Mouse (Mus musculus) megakaryocyte, embryonic 14.5 days (primary cell): ENCODE measurements around the gene Lancl1. TPM values are rescaled to one million over a fixed set of nuclear protein-coding genes. Genes with fewer than 3 reads are reported as not detected.
A peak's percentile ranks its signal among the peaks of the same experiment; 100 is the strongest.

Source experiments
- H3K27me3 ChIP-seq: replicated peaks from 2 replicates; pipeline ENCODE3; 2012; ENCODE audit warnings: inconsistent platforms
- H3K36me3 ChIP-seq: replicated peaks from 2 replicates; pipeline ENCODE3; 2012; ENCODE audit warnings: low read length, inconsistent platforms, mixed read lengths
- H3K4me1 ChIP-seq: 2 replicates; pipeline ENCODE4 v1.6.1; 2012; ENCODE audit warnings: inconsistent platforms
- H3K4me3 ChIP-seq: replicated peaks from 2 replicates; pipeline ENCODE3; 2012; ENCODE audit warnings: moderate library complexity, mild to moderate bottlenecking, inconsistent platforms
- H3K9me3 ChIP-seq: 2 replicates; pipeline ENCODE4 v1.6.1; 2012; ENCODE audit warnings: inconsistent platforms
- FLI1 ChIP-seq: IDR thresholded peaks from 2 replicates; pipeline ENCODE4 v1.6.1; 2012; ENCODE audit warnings: low read length, inconsistent platforms, mixed read lengths
- GATA1 ChIP-seq: IDR thresholded peaks from 3 replicates; pipeline ENCODE4 v1.6.1; 2012; ENCODE audit warnings: mixed read lengths, low read length, inconsistent platforms, borderline replicate concordance
- polyA plus RNA-seq: library from polyadenylated mRNA; stranded (reverse); fragments of >175 nt; gene quantifications from 2 replicates; pipeline ENCODE4 v1.2.3, GENCODE M21; 2012; ENCODE audit warnings: low replicate concordance; ENCODE audit not compliant: insufficient read depth

Gene Lancl1
- polyA plus RNA-seq, 1 experiment: 4.0 TPM

GRCm38 (mm10) chr1:67048696-67049095 lies 10.0 kb upstream of the Lancl1 start:
- Histone ChIP-seq H3K36me3 (no peaks in the 10 kb centered on the region), H3K4me3 (no peak overlapping the region), H3K9me3 (no peaks in the 10 kb centered on the region), H3K4me1 (no peaks in the 10 kb centered on the region), H3K27me3 (no peaks in the 10 kb centered on the region)
- TF ChIP-seq FLI1: no peak
- TF ChIP-seq GATA1: no peak

GRCm38 (mm10) chr1:67045100-67045499 lies 6.4 kb upstream of the Lancl1 start:
- no peaks in the 10 kb centered on the region for H3K36me3 ChIP-seq
- H3K4me1 ChIP-seq: peaks cover 13% of the 10 kb centered on the region; the same call in 1 of the 2 replicates
- no peaks in the 10 kb centered on the region for H3K9me3 ChIP-seq
- no peak for TF ChIP-seq GATA1
- no peak overlapping the region for H3K4me3 ChIP-seq
- no peaks in the 10 kb centered on the region for H3K27me3 ChIP-seq

- Histone ChIP-seq H3K27me3 (no peaks in the 10 kb centered on the region), H3K4me3 (no peak overlapping the region), H3K4me1 (peaks cover 25% of the 10 kb centered on the region), H3K9me3 (no peaks in the 10 kb centered on the region), H3K36me3 (no peaks in the 10 kb centered on the region)
- TF ChIP-seq FLI1 (no peak), GATA1 (no peak)
Measured at GRCm38 (mm10) chr1:67042583-67042982, 3.9 kb upstream of the Lancl1 start.

- peaks cover 21% of the 10 kb centered on the region for H3K36me3 ChIP-seq
Measured at GRCm38 (mm10) chr1:67039083-67039482, 411 bp upstream of the Lancl1 start.

GRCm38 (mm10) chr1:67037198-67037597 lies 1.5 kb downstream of the Lancl1 start:
- TF ChIP-seq FLI1 (no peak), GATA1 (no peak)
- H3K4me3 ChIP-seq: peak overlapping the region; percentile 38
- H3K36me3 ChIP-seq: peaks cover 39% of the 10 kb centered on the region
- peaks cover 28% of the 10 kb centered on the region for H3K4me1 ChIP-seq
- H3K27me3 ChIP-seq: no peaks in the 10 kb centered on the region
- no peaks in the 10 kb centered on the region for H3K9me3 ChIP-seq

More at GRCm38 (mm10) chr1:67039083-67039482, 411 bp upstream of the Lancl1 start:
- TF ChIP-seq GATA1 (no peak), FLI1 (no peak)
- Histone ChIP-seq H3K27me3 (no peaks in the 10 kb centered on the region), H3K4me1 (peaks cover 32% of the 10 kb centered on the region), H3K4me3 (peak overlapping the region; percentile 96), H3K9me3 (no peaks in the 10 kb centered on the region)

GRCm38 (mm10) chr1:67033278-67033677 lies 5.4 kb downstream of the Lancl1 start:
- H3K36me3 ChIP-seq: peaks cover 72% of the 10 kb centered on the region
- no peak overlapping the region for H3K4me3 ChIP-seq
- no peaks in the 10 kb centered on the region for H3K27me3 ChIP-seq
- H3K9me3 ChIP-seq: no peaks in the 10 kb centered on the region
- peaks cover 22% of the 10 kb centered on the region for H3K4me1 ChIP-seq
- no peak for TF ChIP-seq FLI1

GRCm38 (mm10) chr1:67026927-67027511 lies 11.7 kb downstream of the Lancl1 start:
- no peaks in the 10 kb centered on the region for H3K9me3 ChIP-seq
- H3K4me1 ChIP-seq: peaks cover 20% of the 10 kb centered on the region
- no peak overlapping the region for H3K4me3 ChIP-seq
- H3K27me3 ChIP-seq: no peaks in the 10 kb centered on the region
- peaks cover 70% of the 10 kb centered on the region for H3K36me3 ChIP-seq
- TF ChIP-seq FLI1 (no peak), GATA1 (no peak)

GRCm38 (mm10) chr1:67026142-67026541 lies 12.5 kb downstream of the Lancl1 start:
- Histone ChIP-seq H3K27me3 (no peaks in the 10 kb centered on the region), H3K36me3 (peaks cover 70% of the 10 kb centered on the region), H3K9me3 (no peaks in the 10 kb centered on the region)

GRCm38 (mm10) chr1:67022767-67023166 lies 15.9 kb downstream of the Lancl1 start:
- Histone ChIP-seq H3K4me1 (peaks cover 12% of the 10 kb centered on the region), H3K27me3 (no peaks in the 10 kb centered on the region), H3K4me3 (no peak overlapping the region), H3K9me3 (no peaks in the 10 kb centered on the region), H3K36me3 (peaks cover 71% of the 10 kb centered on the region)
- TF ChIP-seq GATA1 (no peak), FLI1 (no peak)

More at GRCm38 (mm10) chr1:67026142-67026541, 12.5 kb downstream of the Lancl1 start:
- TF ChIP-seq FLI1 (no peak), GATA1 (no peak)
- H3K4me3 ChIP-seq: no peak overlapping the region
- peaks cover 20% of the 10 kb centered on the region for H3K4me1 ChIP-seq

GRCm38 (mm10) chr1:67022051-67022450 lies 16.6 kb downstream of the Lancl1 start:
- H3K4me3 ChIP-seq: no peak overlapping the region
- H3K27me3 ChIP-seq: no peaks in the 10 kb centered on the region
- no peaks in the 10 kb centered on the region for H3K9me3 ChIP-seq
- peaks cover 12% of the 10 kb centered on the region for H3K4me1 ChIP-seq
- H3K36me3 ChIP-seq: peaks cover 67% of the 10 kb centered on the region
- no peak for TF ChIP-seq FLI1

GRCm38 (mm10) chr1:67020637-67021161 lies 18.0 kb downstream of the Lancl1 start:
- Histone ChIP-seq H3K36me3 (peaks cover 55% of the 10 kb centered on the region), H3K9me3 (no peaks in the 10 kb centered on the region), H3K4me1 (peaks cover 12% of the 10 kb centered on the region), H3K27me3 (no peaks in the 10 kb centered on the region), H3K4me3 (no peak overlapping the region)
- TF ChIP-seq FLI1 (no peak), GATA1 (no peak)
